Mouse (Mus musculus) testis, adult 2 months (tissue): ENCODE measurements around the gene Adgrg3. TPM values are rescaled to one million over a fixed set of nuclear protein-coding genes. Genes with fewer than 3 reads are reported as not detected.

Source experiments
- H3K27ac ChIP-seq: fragments of 200-500 bp; 2 replicates; pipeline ENCODE4 v1.5.1; 2012; ENCODE audit warnings: low read depth, low read length; ENCODE audit not compliant: control insufficient read depth, insufficient read depth
- H3K27me3 ChIP-seq: fragments of 200-500 bp; 2 replicates; pipeline ENCODE4 v1.6.1; 2012; ENCODE audit warnings: mild to moderate bottlenecking, low read length, moderate library complexity; ENCODE audit not compliant: control insufficient read depth, insufficient read depth
- H3K36me3 ChIP-seq: fragments of 200-500 bp; 2 replicates; pipeline ENCODE4 v1.6.1; 2012; ENCODE audit warnings: mild to moderate bottlenecking, low read length; ENCODE audit not compliant: control insufficient read depth, insufficient read depth
- H3K4me1 ChIP-seq: fragments of 200-500 bp; 2 replicates; pipeline ENCODE4 v1.6.1; 2012; ENCODE audit warnings: low read length; ENCODE audit not compliant: control insufficient read depth, insufficient read depth
- H3K4me3 ChIP-seq: fragments of 200-500 bp; 2 replicates; pipeline ENCODE4 v1.5.1; 2012; ENCODE audit warnings: low read depth, mild to moderate bottlenecking, low read length, moderate library complexity, mixed read lengths; ENCODE audit not compliant: control insufficient read depth
- CTCF ChIP-seq: fragments of 200-500 bp; IDR thresholded peaks from 2 replicates; pipeline ENCODE4 v1.5.1; 2012; ENCODE audit warnings: low read depth, mild to moderate bottlenecking, inconsistent platforms, low read length, moderate library complexity; ENCODE audit not compliant: control insufficient read depth, insufficient read depth, insufficient replicate concordance
- POLR2A ChIP-seq: fragments of 200-500 bp; IDR thresholded peaks from 2 replicates; pipeline ENCODE4 v1.6.1; 2012; ENCODE audit warnings: low read depth, mild to moderate bottlenecking, inconsistent platforms, low read length, moderate library complexity; ENCODE audit not compliant: control insufficient read depth
- polyA plus RNA-seq: library from polyadenylated mRNA; depleted of rRNA; stranded (reverse); fragments of >200 nt; gene quantifications from 2 replicates; pipeline ENCODE4 v1.2.3, GENCODE M21; 2012

The Adgrg3 gene
- polyA plus RNA-seq, 1 experiment, result 0.31 TPM

DNA sequence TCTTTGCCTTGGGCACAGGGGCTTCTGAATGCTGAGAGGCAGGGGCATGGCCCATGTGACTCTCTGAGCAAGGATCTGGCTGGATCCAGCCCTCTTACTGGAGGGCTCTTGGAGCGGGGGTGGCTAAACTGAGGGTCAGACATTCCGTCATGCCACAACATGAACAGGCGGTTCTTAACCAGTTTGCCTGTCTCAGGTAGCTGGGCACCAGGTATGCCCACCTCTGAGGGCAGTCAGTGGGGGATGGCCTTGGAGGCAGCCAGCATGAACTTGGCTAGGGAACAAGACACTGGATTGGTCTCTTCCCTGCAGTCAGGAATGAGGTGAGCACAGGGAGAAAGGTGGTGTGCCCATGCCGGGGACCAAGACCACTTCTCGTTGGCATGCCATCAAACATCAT, 37.3 kb upstream of the Adgrg3 start:
- no peak overlapping the region for H3K27ac ChIP-seq
- no peak overlapping the region for H3K4me3 ChIP-seq
- no peaks in the 10 kb centered on the region for H3K27me3 ChIP-seq
- TF ChIP-seq POLR2A (no peak), CTCF (no peak)
- H3K4me1 ChIP-seq, result peaks cover 13% of the 10 kb centered on the region
- H3K36me3 ChIP-seq, result no peaks in the 10 kb centered on the region

DNA sequence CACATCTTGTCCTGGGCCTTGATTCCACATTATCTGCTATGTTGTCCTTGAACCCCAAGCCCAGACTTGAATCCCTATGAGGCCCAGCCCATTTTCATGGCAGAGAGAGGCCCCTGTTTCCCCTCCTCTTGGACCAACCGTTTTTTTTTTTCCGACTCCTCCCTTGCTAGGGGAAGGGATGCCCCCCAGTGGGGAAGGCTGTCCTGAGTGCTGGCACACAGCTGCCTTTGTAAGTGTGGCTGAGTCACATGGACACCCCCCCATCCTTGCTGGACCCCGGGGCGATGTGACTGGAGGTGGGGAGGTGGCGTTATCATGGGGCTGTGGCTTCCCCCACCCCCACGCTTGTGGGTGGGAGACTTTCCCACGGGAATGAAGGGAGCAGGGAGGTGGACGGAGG, 36.5 kb upstream of the Adgrg3 start:
- Histone ChIP-seq H3K4me1 (peaks cover 13% of the 10 kb centered on the region), H3K27me3 (no peaks in the 10 kb centered on the region), H3K4me3 (no peak overlapping the region), H3K27ac (no peak overlapping the region), H3K36me3 (no peaks in the 10 kb centered on the region)
- TF ChIP-seq POLR2A (no peak), CTCF (no peak)

DNA sequence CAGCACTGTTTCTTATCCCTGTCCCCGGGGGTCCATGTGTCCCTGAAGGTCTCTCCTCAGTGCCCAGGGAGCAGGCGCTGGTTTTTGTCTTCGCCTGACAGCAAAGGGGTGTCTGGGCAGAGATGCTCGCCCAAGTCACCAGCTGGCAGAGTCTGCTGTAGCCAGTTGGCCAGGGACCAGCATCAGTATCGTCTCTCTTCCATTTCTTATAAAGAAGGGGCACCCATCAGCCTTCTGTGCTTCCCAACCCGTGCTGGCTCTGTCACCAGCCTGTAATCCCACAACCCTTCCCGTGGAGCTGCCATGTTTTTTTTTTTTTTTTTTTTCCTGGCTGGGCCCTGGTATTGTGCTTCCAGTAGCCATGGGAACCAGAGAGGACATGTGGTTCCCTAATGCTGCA, 35.6 kb upstream of the Adgrg3 start:
- H3K27ac ChIP-seq, result no peak overlapping the region
- H3K27me3 ChIP-seq, result no peaks in the 10 kb centered on the region
- no peak for TF ChIP-seq CTCF
- TF ChIP-seq POLR2A, result no peak
- H3K36me3 ChIP-seq, result no peaks in the 10 kb centered on the region
- H3K4me3 ChIP-seq, result no peak overlapping the region
- H3K4me1 ChIP-seq, result peaks cover 13% of the 10 kb centered on the region

- TF ChIP-seq POLR2A (no peak), CTCF (no peak)
- peaks cover 8% of the 10 kb centered on the region for H3K4me1 ChIP-seq
- H3K4me3 ChIP-seq, result no peak overlapping the region
- no peaks in the 10 kb centered on the region for H3K36me3 ChIP-seq
- H3K27ac ChIP-seq, result no peak overlapping the region
- no peaks in the 10 kb centered on the region for H3K27me3 ChIP-seq
These were observed 34.3 kb upstream of the Adgrg3 start for GRCm38 (mm10) chr8:94983146-94983545.

- Histone ChIP-seq H3K4me3 (peak overlapping the region; percentile 34), H3K27me3 (no peaks in the 10 kb centered on the region), H3K27ac (peak overlapping the region; percentile 54; the same call in 1 of the 2 replicates), H3K36me3 (no peaks in the 10 kb centered on the region), H3K4me1 (peaks cover 8% of the 10 kb centered on the region)
- TF ChIP-seq POLR2A (no peak), CTCF (no peak)
These were observed 33.5 kb upstream of the Adgrg3 start for GRCm38 (mm10) chr8:94983881-94984516.

- TF ChIP-seq POLR2A (no peak), CTCF (no peak; the same call in 1 of the 2 replicates)
- Histone ChIP-seq H3K36me3 (no peaks in the 10 kb centered on the region), H3K27ac (peak overlapping the region; percentile 54; the same call in 1 of the 2 replicates), H3K4me1 (peaks cover 8% of the 10 kb centered on the region), H3K27me3 (no peaks in the 10 kb centered on the region), H3K4me3 (peak overlapping the region; percentile 41)
These were observed 32.5 kb upstream of the Adgrg3 start for GRCm38 (mm10) chr8:94985023-94985422.

DNA sequence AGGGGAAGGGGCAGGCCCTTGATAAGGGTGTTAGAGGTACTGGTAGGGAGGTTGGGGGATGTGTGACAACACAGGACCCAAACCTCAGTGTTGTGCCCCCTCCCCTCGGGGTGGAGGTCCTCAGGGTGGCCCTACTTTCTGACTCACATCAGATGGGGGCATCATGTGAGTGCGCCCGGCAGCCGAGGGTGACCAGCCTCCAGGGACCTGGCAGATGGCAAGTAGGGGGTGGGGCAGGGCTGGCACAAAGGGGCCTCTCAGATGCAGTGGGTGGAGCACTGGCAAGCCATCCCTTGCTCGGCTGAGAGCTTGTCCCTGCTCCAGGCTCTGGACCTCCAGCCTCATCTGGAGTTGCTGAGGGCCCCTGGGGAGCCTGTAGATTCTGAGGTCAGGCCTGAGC, 30.8 kb upstream of the Adgrg3 start:
- no peak overlapping the region for H3K4me3 ChIP-seq
- no peak for TF ChIP-seq CTCF
- no peak for TF ChIP-seq POLR2A
- H3K27ac ChIP-seq, result no peak overlapping the region
- peaks cover 8% of the 10 kb centered on the region for H3K4me1 ChIP-seq
- H3K36me3 ChIP-seq, result no peaks in the 10 kb centered on the region
- no peaks in the 10 kb centered on the region for H3K27me3 ChIP-seq

- H3K36me3 ChIP-seq, result no peaks in the 10 kb centered on the region
- peaks cover 11% of the 10 kb centered on the region for H3K4me1 ChIP-seq
- no peaks in the 10 kb centered on the region for H3K27me3 ChIP-seq
- H3K4me3 ChIP-seq, result no peak overlapping the region
- no peak for TF ChIP-seq CTCF
- TF ChIP-seq POLR2A, result no peak
- H3K27ac ChIP-seq, result no peak overlapping the region
These were observed 29.9 kb upstream of the Adgrg3 start for GRCm38 (mm10) chr8:94987553-94987952.
